Mouse (Mus musculus) neural tube, embryonic 13.5 days (tissue): Measurements from ENCODE around the gene Itga3. TPM values are rescaled to one million over a fixed set of nuclear protein-coding genes. Genes with fewer than 3 reads are reported as not detected.

Experiments
- ATAC-seq: fragments of 200-750 bp; cut with Nextera tagmentation; 2 replicates; pipeline ENCODE4 v1.8.0; 2017; ENCODE audit warnings: low read depth, mild to moderate bottlenecking, moderate TSS enrichment, moderate library complexity
- H3K27ac ChIP-seq: fragments of 300-500 bp; sonication (generic); replicated peaks from 2 replicates; pipeline ENCODE4 v1.5.1; 2015; ENCODE audit warnings: moderate library complexity, mild to moderate bottlenecking, inconsistent platforms
- H3K27me3 ChIP-seq: fragments of 300-500 bp; sonication (generic); 2 replicates; pipeline ENCODE4 v1.6.1; 2015; ENCODE audit warnings: mild to moderate bottlenecking, inconsistent platforms
- H3K36me3 ChIP-seq: fragments of 300-500 bp; sonication (generic); 2 replicates; pipeline ENCODE4 v1.6.1; 2015; ENCODE audit warnings: mild to moderate bottlenecking, inconsistent platforms
- H3K4me1 ChIP-seq: fragments of 300-500 bp; sonication (generic); replicated peaks from 2 replicates; pipeline ENCODE4 v1.6.1; 2015; ENCODE audit warnings: inconsistent platforms
- H3K4me2 ChIP-seq: fragments of 300-500 bp; sonication (generic); 2 replicates; pipeline ENCODE4 v1.6.1; 2015; ENCODE audit warnings: inconsistent platforms, mild to moderate bottlenecking, moderate library complexity
- H3K4me3 ChIP-seq: fragments of 300-500 bp; sonication (generic); 2 replicates; pipeline ENCODE4 v1.5.1; 2015; ENCODE audit warnings: mild to moderate bottlenecking, inconsistent platforms
- H3K9ac ChIP-seq: fragments of 300-500 bp; sonication (generic); 2 replicates; pipeline ENCODE4 v1.6.1; 2015; ENCODE audit warnings: moderate library complexity, mild to moderate bottlenecking, inconsistent platforms
- H3K9me3 ChIP-seq: fragments of 300-500 bp; sonication (generic); 2 replicates; pipeline ENCODE4 v1.6.1; 2016; ENCODE audit warnings: inconsistent platforms
- WGBS: fragments of 180-500 bp; shearing (Covaris S2); methylation state at CpG from one replicate; pipeline ENCODE4 v1.1.7; 2015; 5-methylcytosine and 5-hydroxymethylcytosine counted together
- polyA plus RNA-seq: library from polyadenylated mRNA; unstranded; fragments of >200 nt; fragmentation: Nextera tagmentation; extraction: Ambion mirVana; gene quantifications from 2 replicates; pipeline ENCODE4 v1.2.1, GENCODE M21; 2015

Gene Itga3
- polyA plus RNA-seq, 1 experiment from 2014 or later: 12.0 TPM

GRCm38 (mm10) chr11:95088857-95089779 lies 12.5 kb upstream of the Itga3 start:
- Histone ChIP-seq H3K9ac (no peak overlapping the region), H3K27me3 (no peaks in the 10 kb centered on the region), H3K4me2 (no peak overlapping the region), H3K27ac (no peak overlapping the region), H3K4me3 (no peak overlapping the region), H3K9me3 (no peaks in the 10 kb centered on the region), H3K4me1 (peaks cover 14% of the 10 kb centered on the region; the same call in 1 of the 2 replicates), H3K36me3 (no peaks in the 10 kb centered on the region)
- ATAC-seq: no peak
- 72% methylated on average over 16 of the region's 16 CpGs for WGBS

GRCm38 (mm10) chr11:95088286-95088685 lies 11.7 kb upstream of the Itga3 start:
- Histone ChIP-seq H3K4me3 (no peak overlapping the region), H3K9ac (no peak overlapping the region), H3K4me1 (peaks cover 14% of the 10 kb centered on the region; the same call in 1 of the 2 replicates), H3K36me3 (no peaks in the 10 kb centered on the region), H3K9me3 (no peaks in the 10 kb centered on the region), H3K27ac (no peak overlapping the region), H3K27me3 (no peaks in the 10 kb centered on the region), H3K4me2 (no peak overlapping the region)
- 72% methylated on average over 7 of the region's 7 CpGs for WGBS
- ATAC-seq: no peak

- H3K36me3 ChIP-seq: no peaks in the 10 kb centered on the region
- H3K27me3 ChIP-seq: no peaks in the 10 kb centered on the region; the same call in 1 of the 2 replicates
- no peak overlapping the region for H3K4me2 ChIP-seq
- H3K9me3 ChIP-seq: no peaks in the 10 kb centered on the region
- WGBS: 71% methylated on average over 17 of the region's 17 CpGs
- ATAC-seq: no peak
- H3K9ac ChIP-seq: no peak overlapping the region
- H3K27ac ChIP-seq: no peak overlapping the region
- H3K4me1 ChIP-seq: peaks cover 14% of the 10 kb centered on the region; the same call in 1 of the 2 replicates
- H3K4me3 ChIP-seq: no peak overlapping the region
These were observed 11.0 kb upstream of the Itga3 start for GRCm38 (mm10) chr11:95087301-95088228.

- Histone ChIP-seq H3K4me3 (no peak overlapping the region), H3K27ac (no peak overlapping the region), H3K4me2 (no peak overlapping the region), H3K36me3 (no peaks in the 10 kb centered on the region), H3K4me1 (peaks cover 14% of the 10 kb centered on the region; the same call in 1 of the 2 replicates), H3K9me3 (no peaks in the 10 kb centered on the region), H3K9ac (no peak overlapping the region), H3K27me3 (no peaks in the 10 kb centered on the region; the same call in 1 of the 2 replicates)
- 56% methylated on average over 5 of the region's 5 CpGs for WGBS
- 0 out of 2 replicates have a peak, but pooled peaks have one; percentile 27 for ATAC-seq
These were observed 9.6 kb upstream of the Itga3 start for GRCm38 (mm10) chr11:95086229-95086628.

- Histone ChIP-seq H3K36me3 (no peaks in the 10 kb centered on the region), H3K27me3 (no peaks in the 10 kb centered on the region; the same call in 1 of the 2 replicates), H3K4me1 (peaks cover 14% of the 10 kb centered on the region; the same call in 1 of the 2 replicates), H3K9ac (no peak overlapping the region), H3K4me2 (no peak overlapping the region), H3K9me3 (no peaks in the 10 kb centered on the region), H3K27ac (no peak overlapping the region), H3K4me3 (no peak overlapping the region)
- 23% methylated on average over 5 of the region's 5 CpGs for WGBS
- ATAC-seq: no peak
These were observed 9.1 kb upstream of the Itga3 start for GRCm38 (mm10) chr11:95085710-95086109.

GRCm38 (mm10) chr11:95084811-95085382 lies 8.3 kb upstream of the Itga3 start:
- no peak overlapping the region for H3K4me3 ChIP-seq
- no peak overlapping the region for H3K4me2 ChIP-seq
- H3K9me3 ChIP-seq: no peaks in the 10 kb centered on the region
- H3K4me1 ChIP-seq: peaks cover 14% of the 10 kb centered on the region; the same call in 1 of the 2 replicates
- no peaks in the 10 kb centered on the region; the same call in 1 of the 2 replicates for H3K27me3 ChIP-seq
- no peak overlapping the region for H3K27ac ChIP-seq
- H3K9ac ChIP-seq: no peak overlapping the region
- no peaks in the 10 kb centered on the region for H3K36me3 ChIP-seq
- 42% methylated on average over 5 of the region's 5 CpGs for WGBS
- no peak for ATAC-seq

- no peaks in the 10 kb centered on the region for H3K36me3 ChIP-seq
These were observed 7.6 kb upstream of the Itga3 start for GRCm38 (mm10) chr11:95084175-95084574.

GRCm38 (mm10) chr11:95082896-95083295 lies 6.3 kb upstream of the Itga3 start:
- peaks cover 14% of the 10 kb centered on the region; the same call in 1 of the 2 replicates for H3K4me1 ChIP-seq
- H3K9me3 ChIP-seq: no peaks in the 10 kb centered on the region
- no peak overlapping the region for H3K27ac ChIP-seq
- peaks cover 19% of the 10 kb centered on the region for H3K27me3 ChIP-seq
- no peak for ATAC-seq
- H3K36me3 ChIP-seq: no peaks in the 10 kb centered on the region
- no peak overlapping the region for H3K4me2 ChIP-seq
- no peak overlapping the region for H3K9ac ChIP-seq
- WGBS: 85% methylated on average over 7 of the region's 7 CpGs
- H3K4me3 ChIP-seq: no peak overlapping the region

More at GRCm38 (mm10) chr11:95084175-95084574, 7.6 kb upstream of the Itga3 start:
- ATAC-seq: no peak
- Histone ChIP-seq H3K4me2 (no peak overlapping the region), H3K9ac (no peak overlapping the region), H3K27me3 (peaks cover 6% of the 10 kb centered on the region), H3K9me3 (no peaks in the 10 kb centered on the region), H3K27ac (no peak overlapping the region), H3K4me1 (peaks cover 14% of the 10 kb centered on the region; the same call in 1 of the 2 replicates), H3K4me3 (no peak overlapping the region)
- WGBS: 30% methylated on average over 4 of the region's 4 CpGs

- Histone ChIP-seq H3K27me3 (peaks cover 36% of the 10 kb centered on the region), H3K4me1 (peaks cover 18% of the 10 kb centered on the region), H3K9me3 (no peaks in the 10 kb centered on the region), H3K4me3 (no peak overlapping the region), H3K4me2 (no peak overlapping the region), H3K27ac (no peak overlapping the region), H3K36me3 (no peaks in the 10 kb centered on the region), H3K9ac (no peak overlapping the region)
- no peak for ATAC-seq
- WGBS: 80% methylated on average over 6 of the region's 6 CpGs
These were observed 4.2 kb upstream of the Itga3 start for GRCm38 (mm10) chr11:95080783-95081182.

- Histone ChIP-seq H3K4me1 (peaks cover 29% of the 10 kb centered on the region), H3K27ac (no peak overlapping the region), H3K9ac (no peak overlapping the region), H3K27me3 (peaks cover 50% of the 10 kb centered on the region), H3K4me3 (no peak overlapping the region), H3K4me2 (no peak overlapping the region), H3K9me3 (no peaks in the 10 kb centered on the region), H3K36me3 (no peaks in the 10 kb centered on the region)
- no peak for ATAC-seq
- WGBS: 80% methylated on average over 6 of the region's 6 CpGs
These were observed 2.8 kb upstream of the Itga3 start for GRCm38 (mm10) chr11:95079256-95079875.

- Histone ChIP-seq H3K27ac (no peak overlapping the region), H3K9ac (no peak overlapping the region), H3K9me3 (no peaks in the 10 kb centered on the region), H3K4me1 (peaks cover 35% of the 10 kb centered on the region), H3K4me3 (no peak overlapping the region), H3K4me2 (no peak overlapping the region), H3K27me3 (peaks cover 57% of the 10 kb centered on the region), H3K36me3 (no peaks in the 10 kb centered on the region)
- 73% methylated on average over 7 of the region's 7 CpGs for WGBS
- ATAC-seq: no peak
These were observed 1.4 kb upstream of the Itga3 start for GRCm38 (mm10) chr11:95077956-95078355.
